Mouse (Mus musculus) left cerebral cortex, adult 8-10 months (tissue): Measurements from ENCODE around the gene Scd1. TPM values are rescaled to one million over a fixed set of nuclear protein-coding genes. Genes with fewer than 3 reads are reported as not detected.
"Not testable (repeated sequence)": the region's sequence is repeated elsewhere in the genome, so short reads cannot be mapped to it uniquely, and the experiment has no call there.

ENCODE experiments used
- DNase-seq, 2 experiments: peaks; one replicate each; pipeline ENCODE4 v3.0.0; 2022; ENCODE audit warnings: low spot score in 2 of 2
- total RNA-seq, 4 experiments: library from RNA; stranded (reverse); gene quantifications; 2 replicates each; pipeline ENCODE4 v1.2.4; 2022

Scd1 gene
- total RNA-seq, 4 experiments from 2014 or later, result 171 to 176 (median 174) TPM

DNA sequence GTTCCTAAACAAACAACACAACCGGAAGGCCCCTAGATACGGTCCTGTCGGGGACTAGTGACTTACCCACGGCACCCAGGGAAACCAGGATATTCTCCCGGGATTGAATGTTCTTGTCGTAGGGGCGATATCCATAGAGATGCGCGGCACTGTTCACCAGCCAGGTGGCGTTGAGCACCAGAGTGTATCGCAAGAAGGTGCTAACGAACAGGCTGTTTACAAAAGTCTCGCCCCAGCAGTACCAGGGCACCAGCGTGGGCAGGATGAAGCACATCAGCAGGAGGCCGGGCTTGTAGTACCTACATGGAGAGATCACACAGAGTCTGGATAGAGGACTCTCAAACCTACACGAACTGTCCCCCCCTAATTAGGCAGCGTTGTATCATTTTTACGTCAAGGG lies 7.6 kb downstream of the Scd1 start:
- DNase-seq, result no peak

- no peak for DNase-seq
Observed at GRCm38 (mm10) chr19:44396742-44397141, 10.9 kb downstream of the Scd1 start.

DNA sequence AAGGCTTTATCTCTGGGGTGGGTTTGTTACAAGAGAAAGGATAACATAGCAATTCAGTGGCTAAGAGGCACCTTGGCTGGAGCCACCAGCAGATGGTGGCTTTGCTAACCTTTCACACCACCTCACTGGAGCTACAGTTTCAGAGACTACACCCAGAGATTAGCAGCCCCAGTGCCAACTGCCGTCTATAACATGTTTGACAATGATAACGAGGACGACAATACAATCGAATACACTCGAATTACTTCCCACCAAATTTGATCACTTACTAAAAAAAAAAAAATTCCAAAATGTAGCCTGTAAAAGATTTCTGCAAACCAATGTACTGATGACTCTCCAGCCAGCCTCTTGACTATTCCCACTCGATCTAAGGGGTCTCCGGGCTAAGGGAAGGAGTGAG lies 12.7 kb downstream of the Scd1 start:
- DNase-seq, result no peak

DNA sequence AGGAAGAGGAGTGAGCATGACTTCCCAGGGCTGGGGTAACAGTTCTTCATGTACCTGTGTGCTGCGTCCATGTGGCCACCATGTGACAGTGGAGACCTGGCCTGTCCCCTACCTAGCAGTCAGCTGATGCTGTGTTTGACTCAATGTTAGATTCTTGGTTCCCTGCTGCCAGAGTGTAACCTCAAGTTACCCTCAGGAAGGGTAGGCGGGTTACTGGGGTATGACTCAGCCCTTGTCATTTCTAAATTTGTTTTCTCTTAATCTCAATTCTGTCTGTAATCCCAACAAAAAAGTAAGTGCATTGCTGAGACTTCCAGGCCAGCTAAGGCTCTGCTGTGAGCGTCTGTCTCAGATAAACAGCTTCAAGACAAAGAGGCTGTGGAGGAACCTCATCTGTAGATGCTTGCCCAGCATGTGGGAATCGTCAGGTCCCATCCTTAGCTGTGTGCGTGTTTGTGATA lies 13.7 kb downstream of the Scd1 start:
- no peak for DNase-seq

GRCm38 (mm10) chr19:44392339-44393009 lies 15.2 kb downstream of the Scd1 start:
- DNase-seq, result no peak

DNA sequence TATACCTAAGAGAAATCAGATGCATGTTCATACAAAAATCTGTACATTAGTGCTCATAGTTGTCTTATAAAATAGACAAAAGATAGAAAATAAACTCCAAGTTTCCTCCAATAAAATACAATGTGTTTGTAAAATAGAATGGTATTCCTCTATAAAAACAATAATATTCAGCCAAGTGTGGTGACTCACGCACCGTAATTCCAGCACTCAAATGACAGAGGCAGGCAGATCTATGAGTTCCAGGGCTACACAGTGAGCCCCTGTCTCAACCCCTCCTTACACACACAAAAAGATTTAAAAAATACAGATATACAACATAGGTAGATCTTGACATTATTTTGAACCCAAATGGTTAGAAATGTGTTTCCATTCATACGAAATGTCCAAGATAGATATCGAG lies 15.8 kb downstream of the Scd1 start:
- no peak for DNase-seq

GRCm38 (mm10) chr19:44389507-44389906 lies 18.2 kb downstream of the Scd1 start:
- DNase-seq, result no peak

GRCm38 (mm10) chr19:44388475-44389428 lies 18.9 kb downstream of the Scd1 start:
- peak; percentile 78 to 90 for DNase-seq

DNA sequence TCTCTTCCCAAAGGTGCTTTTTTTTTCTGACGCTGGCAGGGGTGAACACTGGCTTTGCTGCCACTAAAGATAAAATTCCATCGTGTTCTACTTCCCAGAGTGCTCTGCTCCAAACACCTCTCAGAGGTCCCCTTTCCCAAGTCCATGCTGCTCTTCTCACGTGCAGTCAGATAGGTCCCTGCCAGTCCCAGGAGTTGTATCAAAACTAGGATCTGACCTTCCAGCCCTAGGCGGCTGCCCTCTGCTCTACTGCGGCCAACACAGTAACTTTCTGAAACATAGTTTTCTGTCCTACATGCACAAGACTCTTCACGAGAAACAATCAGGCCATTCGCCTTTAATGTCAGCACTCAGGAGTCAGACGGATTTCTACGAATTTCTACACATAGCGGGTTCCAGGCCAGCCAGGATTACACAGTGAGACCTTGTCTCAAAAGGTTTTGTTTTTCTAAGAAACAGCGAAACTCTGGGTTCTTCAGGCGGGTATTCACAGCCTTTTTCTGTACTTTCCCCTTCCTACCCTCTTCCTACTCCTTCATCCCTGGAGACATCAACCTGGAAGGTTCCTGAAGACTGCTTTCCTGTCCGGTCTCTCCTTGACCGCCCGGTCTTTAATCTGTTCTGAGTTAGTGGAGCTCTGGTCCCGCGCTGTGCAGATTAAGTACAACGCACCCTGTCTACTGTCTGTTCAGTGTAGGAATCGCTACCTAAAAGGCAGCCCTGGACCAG lies 19.8 kb downstream of the Scd1 start:
- no peak for DNase-seq

- no peak for DNase-seq
Observed at GRCm38 (mm10) chr19:44387089-44387671, 20.5 kb downstream of the Scd1 start.

- DNase-seq, result no peak
Observed at GRCm38 (mm10) chr19:44385887-44386498, 21.7 kb downstream of the Scd1 start.

DNA sequence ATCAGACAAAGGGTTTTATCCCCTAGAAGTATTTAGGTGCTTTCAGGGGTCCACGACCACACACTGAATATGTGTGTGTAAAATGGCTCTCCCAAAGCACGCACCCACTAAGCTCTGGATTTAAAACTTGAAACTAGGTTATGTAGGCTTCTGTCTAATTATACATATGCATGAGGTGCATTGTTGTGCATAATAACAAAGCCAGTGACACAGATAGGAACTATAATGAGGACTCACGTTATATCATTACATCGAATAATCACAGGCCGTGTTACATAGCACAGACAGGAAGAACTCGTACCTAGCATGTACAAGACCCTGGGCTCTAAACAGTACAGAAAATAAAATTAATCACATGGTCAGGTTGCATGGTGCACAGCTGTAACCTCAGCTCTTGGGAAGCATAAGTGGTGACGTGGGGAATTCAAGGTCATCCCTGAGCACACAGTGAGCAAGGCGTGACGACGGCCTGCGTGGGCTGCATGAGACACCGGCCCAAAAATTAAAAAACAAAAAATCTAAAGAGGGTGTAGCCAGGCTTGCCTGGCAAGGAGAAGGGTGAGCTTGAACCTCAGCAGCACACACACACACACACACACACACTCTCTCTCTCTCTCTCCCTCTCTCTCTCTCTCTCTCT lies 24.9 kb downstream of the Scd1 start:
- DNase-seq, result no peak

DNA sequence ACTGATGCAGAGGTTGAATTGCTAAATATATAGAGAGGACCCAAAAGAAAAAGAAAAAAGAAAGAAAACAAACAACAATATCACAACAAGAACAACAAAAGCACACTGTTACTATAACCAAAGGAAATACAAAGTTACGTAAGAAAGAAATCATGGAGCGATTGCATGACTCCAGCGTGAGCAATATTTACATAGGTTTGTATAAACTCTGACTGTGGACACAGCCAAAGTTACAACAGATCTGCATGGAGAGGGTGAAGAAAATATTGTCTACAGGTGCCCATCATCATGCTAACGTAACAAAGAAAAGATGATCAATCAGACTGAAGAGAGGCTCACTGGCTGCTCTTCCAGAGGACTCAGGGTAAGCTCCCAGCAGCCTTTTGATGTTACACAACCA lies 27.6 kb downstream of the Scd1 start:
- no peak for DNase-seq

DNA sequence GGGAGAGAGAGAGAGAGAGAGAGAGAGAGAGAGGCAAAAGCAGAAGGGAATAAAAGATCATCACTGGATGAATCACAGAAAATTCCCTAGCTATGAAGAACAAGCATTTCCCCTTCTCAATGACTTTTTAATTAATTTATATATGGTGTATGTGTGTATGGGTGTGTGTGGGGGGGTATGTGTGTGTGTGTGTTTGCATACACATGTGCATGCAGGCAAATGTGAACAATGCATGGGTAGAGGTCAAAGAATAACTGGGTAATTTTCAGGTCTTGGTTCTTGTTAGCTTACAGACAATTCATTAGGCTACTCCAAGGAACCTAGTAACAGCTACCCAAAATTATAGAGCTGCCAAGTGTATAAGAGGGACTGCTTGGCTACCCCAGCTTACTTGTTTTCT lies 28.6 kb downstream of the Scd1 start:
- no peak for DNase-seq

DNA sequence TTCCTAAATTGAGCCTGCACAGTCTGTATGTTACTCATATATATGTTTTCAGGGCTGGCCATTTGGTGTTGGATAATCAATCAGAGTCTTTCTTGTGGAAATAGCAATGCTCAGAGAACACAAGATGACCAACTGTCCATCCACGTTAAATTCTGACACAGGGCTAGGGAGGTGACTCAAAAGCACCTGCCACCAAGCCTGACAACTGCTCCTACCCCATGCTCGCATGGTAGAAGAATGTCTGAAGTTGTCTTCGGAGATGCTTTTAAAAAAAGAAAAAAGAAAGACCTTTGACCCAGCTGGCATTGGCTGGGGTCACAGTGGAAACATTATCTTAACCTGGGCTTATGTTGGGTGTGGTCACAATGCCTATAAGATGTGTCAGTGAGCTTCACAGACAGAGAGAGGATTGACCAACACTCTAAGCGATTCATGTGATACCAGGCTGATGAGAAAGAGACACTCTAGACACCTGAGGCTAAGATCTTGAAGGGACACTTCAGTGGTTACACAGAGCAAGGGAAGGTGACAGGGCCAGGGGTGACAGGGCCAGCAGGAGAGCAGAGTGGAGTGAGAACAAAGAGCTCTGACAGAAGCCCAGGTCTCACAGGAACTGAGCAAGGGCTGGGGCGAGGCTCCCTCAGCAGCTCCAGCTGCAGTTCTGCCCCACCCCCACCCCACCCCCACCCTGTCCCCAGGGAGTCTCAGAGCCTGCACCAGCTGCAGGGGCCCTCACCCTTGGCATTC lies 29.9 kb downstream of the Scd1 start:
- no peak for DNase-seq

GRCm38 (mm10) chr19:44376511-44376951 lies 31.1 kb downstream of the Scd1 start:
- DNase-seq, result no peak

DNA sequence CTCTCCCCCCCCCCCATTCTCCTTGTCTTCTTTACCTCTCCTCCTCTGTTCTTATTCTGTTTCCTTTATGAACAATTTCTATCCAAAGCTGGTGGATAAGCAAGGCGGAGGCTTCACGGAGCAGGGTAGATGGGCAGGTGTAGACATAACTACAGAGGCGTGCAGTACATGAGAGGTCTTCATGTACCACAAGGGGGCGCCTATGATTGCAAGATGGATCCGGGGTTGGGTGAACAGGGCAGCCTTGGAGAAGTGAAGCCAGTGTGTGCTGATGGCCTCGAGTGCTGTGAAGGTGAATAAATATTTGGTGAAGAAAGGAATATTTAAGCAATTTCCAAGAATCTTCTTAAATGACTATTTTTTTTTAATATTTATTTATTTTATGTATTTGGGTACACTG lies 34.7 kb downstream of the Scd1 start:
- DNase-seq, result peak; percentile 25 to 46

DNA sequence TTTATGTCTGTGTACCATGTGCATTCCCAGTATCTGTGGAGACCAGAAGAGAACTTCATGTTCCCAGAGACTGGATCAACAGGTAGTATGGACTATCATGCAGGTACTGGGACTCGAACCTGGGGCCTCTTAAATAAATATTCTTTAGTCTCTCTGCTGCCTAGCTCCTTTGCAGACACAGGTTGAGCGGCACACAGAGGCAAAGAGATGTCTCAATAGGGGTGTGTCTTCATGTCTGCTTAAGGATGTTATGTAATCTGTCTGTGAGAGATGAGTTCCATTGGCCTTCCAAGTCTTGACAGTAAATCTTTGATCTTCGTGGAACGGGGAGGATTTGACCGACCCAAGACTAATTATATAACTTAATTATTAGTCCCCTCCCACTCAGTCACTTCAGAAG lies 37.4 kb downstream of the Scd1 start:
- no peak for DNase-seq

GRCm38 (mm10) chr19:44369371-44369770 lies 38.3 kb downstream of the Scd1 start:
- DNase-seq, result no peak

GRCm38 (mm10) chr19:44367076-44367475 lies 40.6 kb downstream of the Scd1 start:
- not testable (repeated sequence) for DNase-seq
